In the genomic region with DNA sequence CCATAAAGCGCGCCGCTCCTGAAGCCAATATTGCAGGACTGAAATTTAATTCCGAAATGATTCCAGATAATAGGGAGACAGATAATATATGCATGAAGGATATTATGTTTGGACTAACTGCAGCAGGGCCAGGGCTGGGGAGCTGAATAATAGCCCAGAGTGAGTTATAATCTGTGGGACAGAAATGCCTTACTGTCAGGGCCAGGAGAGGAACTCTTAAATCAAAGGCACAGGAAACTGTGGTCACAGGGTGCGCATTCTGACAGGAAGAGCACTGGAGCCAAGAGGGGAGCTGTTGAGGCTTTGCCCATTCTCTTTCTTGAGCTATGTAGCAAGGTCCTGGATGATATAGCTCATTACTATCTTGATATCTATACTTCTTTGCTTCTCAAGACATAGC, we compare ENCODE assay signal across 18 mouse cellular contexts. TPM values are rescaled to one million over a fixed set of nuclear protein-coding genes. Genes with fewer than 3 reads are reported as not detected.
A peak's percentile ranks its signal among the peaks of the same experiment; 100 is the strongest.
DNase-seq lines count a peak whose midpoint lies in the region; ATAC-seq lines count a peak whose summit lies in the region.
"Had no signal": no experiment of that assay in that cellular context is flagged by ENCODE, and none has a peak within 500 bp of the region (broad histone marks: within the 10 kb centered on the region; RNA-seq: fewer than 3 reads in every experiment).

No protein-coding gene starts in this region.

- no peak overlapping the region for H3K9ac ChIP-seq in midbrain, embryonic 11.5 days (ENCODE audit: low read length)
- no peak overlapping the region for H3K9ac ChIP-seq in midbrain, embryonic 14.5 days (replicated peaks; ENCODE audit: low read length)
- H3K9ac ChIP-seq: hindbrain, embryonic 12.5 days; liver, embryonic 14.5 days had no signal

- 97% methylated on average over 5 of the region's 5 CpGs for WGBS in midbrain, embryonic 11.5 days
- WGBS in midbrain, embryonic 14.5 days, result 91% methylated on average over 5 of the region's 5 CpGs

- H3K4me1 ChIP-seq in midbrain, embryonic 11.5 days (ENCODE audit: control insufficient read depth, insufficient read depth, low read length), result no peaks in the 10 kb centered on the region
- H3K4me1 ChIP-seq in midbrain, embryonic 14.5 days (ENCODE audit: control insufficient read depth, insufficient read depth, low read length), result 0 out of 2 replicates have a peak, but pooled peaks cover 2% of the 10 kb centered on the region

- no peaks in the 10 kb centered on the region for H3K27me3 ChIP-seq in midbrain, embryonic 11.5 days (ENCODE audit: control insufficient read depth, insufficient read depth, low read length)
- H3K27me3 ChIP-seq in midbrain, embryonic 14.5 days (ENCODE audit: control insufficient read depth, insufficient read depth, low read length), result no peaks in the 10 kb centered on the region
- H3K27me3 ChIP-seq: embryonic facial prominence, embryonic 13.5 days; hindbrain, embryonic 12.5 days; Patski had no signal

- no peak for ATAC-seq in midbrain, embryonic 11.5 days (ENCODE audit: low FRiP score)
- no peak for ATAC-seq in midbrain, embryonic 14.5 days (ENCODE audit: low FRiP score, low TSS enrichment)
- ATAC-seq: intestine, postnatal 0 days; Patski had no signal

- H3K27ac ChIP-seq in midbrain, embryonic 11.5 days (ENCODE audit: low read depth, low read length), result no peak overlapping the region
- H3K27ac ChIP-seq in midbrain, embryonic 14.5 days (replicated peaks; ENCODE audit: low read depth, low read length), result no peak overlapping the region
- H3K27ac ChIP-seq: embryonic facial prominence, embryonic 13.5 days; hindbrain, embryonic 12.5 days; liver, embryonic 14.5 days had no signal

- no peaks in the 10 kb centered on the region for H3K9me3 ChIP-seq in midbrain, embryonic 11.5 days (ENCODE audit: control insufficient read depth, low read length)
- H3K9me3 ChIP-seq in midbrain, embryonic 14.5 days (ENCODE audit: control insufficient read depth, low read length), result no peaks in the 10 kb centered on the region
- H3K9me3 ChIP-seq: embryonic facial prominence, embryonic 13.5 days; hindbrain, embryonic 12.5 days had no signal

- no peaks in the 10 kb centered on the region for H3K36me3 ChIP-seq in midbrain, embryonic 11.5 days (ENCODE audit: control insufficient read depth, insufficient read depth, low read length)
- H3K36me3 ChIP-seq in midbrain, embryonic 14.5 days (ENCODE audit: control insufficient read depth, insufficient read depth, low read length), result peaks cover 22% of the 10 kb centered on the region

- H3K4me3 ChIP-seq in midbrain, embryonic 11.5 days (ENCODE audit: low read depth, low read length), result no peak overlapping the region
- H3K4me3 ChIP-seq in midbrain, embryonic 14.5 days (replicated peaks; ENCODE audit: low read depth, low read length), result no peak overlapping the region
- H3K4me3 ChIP-seq: embryonic facial prominence, embryonic 13.5 days; hindbrain, embryonic 12.5 days; myocyte had no signal

- peak; percentile 28 for DNase-seq in midbrain, embryonic 11.5 days (ENCODE audit: low spot score, missing footprints)
- no peak for DNase-seq in midbrain, embryonic 14.5 days
- DNase-seq in T-cell, adult 2 months (ENCODE audit: low spot score), result peak; percentile 2
- DNase-seq in kidney, adult 18-20 months, result peak; percentile 19
- peak; percentile 51 to 67 for DNase-seq in kidney, postnatal 25 days
- no peak for DNase-seq in yolk sac, embryonic 10.5 days (ENCODE audit: low spot score)
- no peak for DNase-seq in layer of hippocampus, adult 9-10 months (ENCODE audit: low spot score)
- DNase-seq: cerebellum, adult 11-12 months; gastrocnemius, postnatal 36 days; lung, postnatal 10 days; right cerebral cortex, postnatal 25 days had no signal

- no peak overlapping the region for H3K4me2 ChIP-seq in midbrain, embryonic 11.5 days
- H3K4me2 ChIP-seq in midbrain, embryonic 14.5 days (ENCODE audit: low read length), result no peak overlapping the region
- H3K4me2 ChIP-seq: embryonic facial prominence, embryonic 13.5 days; heart, embryonic 11.5 days; hindbrain, embryonic 12.5 days had no signal

RNA-seq across cellular contexts. Expression of gene Dmap1, which starts 57.4 kb away (rescaled TPM):
- 80.7 and 81.2 TPM in 2 replicates for polyA plus RNA-seq in midbrain, embryonic 11.5 days (2014; fragmentation: Nextera tagmentation; extraction: Ambion mirVana)
- 86.6 and 91.5 TPM in 2 replicates for polyA plus RNA-seq in midbrain, embryonic 14.5 days (2014; fragmentation: Nextera tagmentation; extraction: Ambion mirVana)

Comparison
In these comparisons a context has a peak if more than half of its experiments do, and no peak if none do; other contexts are left out.
1. DNase-seq: peak in midbrain, embryonic 11.5 days (single experiment), T-cell, adult 2 months (single experiment), kidney, adult 18-20 months (single experiment) and kidney, postnatal 25 days (2 of 2); none in midbrain, embryonic 14.5 days (single experiment), yolk sac, embryonic 10.5 days (single experiment) and layer of hippocampus, adult 9-10 months (single experiment).